Mouse (Mus musculus): ENCODE results near the gene Deup1. TPM values are rescaled to one million over a fixed set of nuclear protein-coding genes. Genes with fewer than 3 reads are reported as not detected.

Gene Deup1
- polyA plus RNA-seq, 1 experiment from 2014 or later = 2.3 TPM

DNA sequence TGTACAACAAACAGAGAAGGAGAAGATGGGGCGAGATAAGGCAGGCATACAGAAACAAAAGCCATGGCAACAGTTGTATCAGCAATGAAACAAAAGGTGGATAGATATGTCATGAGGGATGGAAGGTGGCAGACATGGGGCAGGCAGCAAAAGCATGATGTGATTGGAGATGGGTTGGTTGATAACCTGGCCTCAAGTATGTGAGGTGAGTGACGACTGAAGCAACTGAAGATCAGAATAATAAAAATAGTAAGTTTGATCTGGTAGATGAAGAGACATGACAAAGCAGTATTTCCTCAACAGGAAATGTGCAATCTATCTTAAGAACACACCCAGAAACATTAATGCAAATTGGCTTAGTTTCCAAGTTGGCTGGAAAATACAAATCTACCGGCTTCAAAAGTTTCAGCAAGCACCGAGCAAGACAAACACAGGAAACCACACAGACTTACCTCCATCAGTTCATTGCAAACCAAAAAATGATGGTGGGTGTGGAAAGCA, 77.2 kb downstream of the Deup1 start:
- Histone ChIP-seq H3K9ac (no peak overlapping the region), H3K4me2 (no peak overlapping the region), H3K4me3 (no peak overlapping the region), H3K36me3 (no peaks in the 10 kb centered on the region), H3K27ac (replicated peaks) (no peak overlapping the region), H3K9me3 (no peaks in the 10 kb centered on the region), H3K27me3 (no peaks in the 10 kb centered on the region), H3K4me1 (replicated peaks) (no peaks in the 10 kb centered on the region)
- 92% methylated on average over 4 of the region's 4 CpGs for WGBS
- ATAC-seq (ENCODE audit: low FRiP score, low read depth) = no peak

DNA sequence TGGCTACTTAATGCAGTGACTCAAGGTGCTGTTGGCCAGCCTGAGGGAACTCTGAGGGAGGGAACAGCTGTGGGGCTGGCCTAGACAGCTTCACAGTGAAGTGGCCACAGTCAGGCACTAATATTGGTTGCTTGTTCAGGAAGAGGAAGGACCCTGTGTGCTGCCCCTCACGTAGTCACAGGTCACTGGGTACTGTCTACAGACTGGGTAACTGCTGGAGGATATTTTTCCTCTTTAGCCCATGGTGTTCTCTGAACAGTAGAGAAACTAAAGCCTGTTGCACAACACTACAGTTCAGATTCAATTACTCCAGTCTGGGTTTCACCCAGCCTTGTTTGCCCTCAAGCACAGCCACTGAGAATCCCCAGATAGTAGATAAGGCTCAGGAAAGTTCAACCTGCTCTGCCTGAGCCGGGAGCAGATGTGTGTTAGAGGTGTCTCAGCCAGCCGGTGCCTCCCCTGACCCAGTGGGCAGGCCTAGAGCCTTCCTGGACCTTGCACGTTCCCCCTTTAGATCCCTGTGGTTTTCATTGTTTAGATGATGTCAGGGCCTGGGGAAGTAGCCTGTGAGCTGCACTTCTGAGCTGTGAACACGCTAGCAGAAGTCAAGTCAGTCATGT, 85.9 kb downstream of the Deup1 start:
- no peaks in the 10 kb centered on the region for H3K36me3 ChIP-seq
- no peak overlapping the region for H3K4me3 ChIP-seq
- no peak overlapping the region for H3K27ac ChIP-seq (replicated peaks)
- no peaks in the 10 kb centered on the region for H3K9me3 ChIP-seq
- no peak for ATAC-seq (ENCODE audit: low FRiP score, low read depth)
- no peak overlapping the region for H3K4me2 ChIP-seq
- no peaks in the 10 kb centered on the region for H3K4me1 ChIP-seq (replicated peaks)
- H3K27me3 ChIP-seq = no peaks in the 10 kb centered on the region
- 76% methylated on average over 5 of the region's 5 CpGs for WGBS
- no peak overlapping the region for H3K9ac ChIP-seq

DNA sequence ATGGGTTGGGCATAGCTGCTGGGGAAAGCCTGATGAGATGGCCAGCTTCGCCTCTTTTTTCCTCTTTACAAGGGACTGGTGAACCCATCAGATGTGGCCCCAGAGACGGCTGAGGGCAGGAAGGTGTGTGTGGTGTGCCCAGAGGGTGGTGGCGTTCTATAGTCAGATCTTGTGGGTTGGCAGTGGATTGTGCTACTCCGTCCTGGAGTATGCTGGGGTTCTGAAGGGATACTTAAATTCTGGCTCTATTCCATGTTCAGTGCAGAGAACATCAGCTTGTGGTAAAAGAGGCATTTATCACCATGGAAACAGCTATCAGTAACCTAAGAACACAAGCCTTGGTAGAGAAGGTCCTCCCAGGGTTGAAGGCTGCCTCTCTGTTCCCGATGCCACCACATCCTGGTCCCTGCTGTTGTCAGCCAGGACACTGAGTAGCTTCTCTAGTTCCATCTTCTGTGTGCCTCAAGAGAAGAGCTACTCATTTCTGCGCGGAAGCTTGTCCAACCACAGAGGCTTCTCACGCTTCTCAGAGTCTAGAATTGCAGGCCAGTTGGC, 88.7 kb downstream of the Deup1 start:
- ATAC-seq (ENCODE audit: low FRiP score, low read depth) = no peak
- Histone ChIP-seq H3K27me3 (no peaks in the 10 kb centered on the region), H3K4me1 (replicated peaks) (peaks cover 7% of the 10 kb centered on the region; the same call in 1 of the 2 replicates), H3K9ac (no peak overlapping the region), H3K27ac (replicated peaks) (no peak overlapping the region), H3K4me2 (no peak overlapping the region), H3K4me3 (no peak overlapping the region), H3K9me3 (no peaks in the 10 kb centered on the region), H3K36me3 (no peaks in the 10 kb centered on the region)
- 88% methylated on average over 8 of the region's 8 CpGs for WGBS

DNA sequence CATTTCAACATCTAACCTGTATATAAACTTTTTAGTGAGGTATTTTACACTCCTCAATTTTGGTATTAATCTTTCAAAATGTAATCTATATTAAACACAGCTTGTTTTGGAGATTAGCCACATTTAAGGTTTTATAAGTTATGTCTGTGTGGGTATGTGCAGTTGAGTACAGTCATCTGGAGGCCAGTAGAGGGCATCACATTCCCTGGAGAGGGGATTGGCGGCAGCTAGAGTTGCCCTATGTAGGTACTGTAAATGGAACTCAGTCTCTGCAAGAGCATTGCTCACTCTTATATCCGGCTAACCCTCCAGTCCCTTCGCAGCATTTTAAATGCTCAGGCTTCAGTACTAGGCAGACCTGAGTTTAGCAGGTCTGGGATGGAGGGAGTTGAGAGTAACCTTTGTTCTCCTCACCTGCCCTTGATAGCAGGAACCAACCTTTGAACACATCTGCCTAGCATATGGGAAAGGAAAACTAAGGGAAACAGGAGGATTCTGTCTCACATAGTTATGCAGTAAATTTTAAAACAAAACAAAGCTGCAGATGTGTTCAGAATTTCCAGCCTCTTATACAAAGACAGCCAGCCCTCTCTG, 90.2 kb downstream of the Deup1 start:
- Histone ChIP-seq H3K27ac (replicated peaks) (no peak overlapping the region), H3K9me3 (no peaks in the 10 kb centered on the region), H3K27me3 (no peaks in the 10 kb centered on the region), H3K36me3 (no peaks in the 10 kb centered on the region), H3K9ac (no peak overlapping the region), H3K4me3 (no peak overlapping the region), H3K4me2 (no peak overlapping the region), H3K4me1 (replicated peaks) (peaks cover 12% of the 10 kb centered on the region)
- WGBS = 90% methylated on average over 3 of the region's 3 CpGs
- ATAC-seq (ENCODE audit: low FRiP score, low read depth) = no peak

DNA sequence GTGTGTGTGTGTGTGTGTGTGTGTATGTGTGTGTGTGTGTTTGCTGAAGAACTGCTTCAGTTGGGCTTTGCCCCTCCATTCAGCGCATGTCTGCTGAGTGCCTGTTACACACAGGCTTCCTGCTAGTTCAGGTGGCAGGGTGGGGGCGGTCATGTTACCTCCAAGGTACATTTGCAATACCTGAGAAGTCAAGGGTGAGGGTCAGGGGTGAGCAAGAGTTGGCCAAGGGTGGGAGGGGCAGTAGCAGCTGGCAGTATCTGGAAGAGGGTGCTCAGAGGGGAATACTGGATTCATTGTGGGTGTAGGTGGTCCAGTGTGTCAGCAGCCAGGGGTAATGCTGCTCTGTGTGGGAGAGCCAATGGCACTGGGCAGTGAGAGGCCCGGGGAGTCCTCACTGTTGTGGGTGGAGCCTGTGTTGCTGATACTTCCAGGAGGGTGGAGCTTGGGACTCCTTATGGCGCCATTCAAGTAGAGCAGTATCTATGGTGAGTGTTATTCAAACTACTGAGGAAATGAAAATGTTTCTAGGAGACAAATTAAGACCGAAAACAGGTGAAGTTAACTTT, 90.8 kb downstream of the Deup1 start:
- 95% methylated on average over 5 of the region's 5 CpGs for WGBS
- H3K27me3 ChIP-seq = no peaks in the 10 kb centered on the region
- no peak overlapping the region for H3K4me3 ChIP-seq
- H3K36me3 ChIP-seq = no peaks in the 10 kb centered on the region
- peaks cover 12% of the 10 kb centered on the region for H3K4me1 ChIP-seq (replicated peaks)
- H3K27ac ChIP-seq (replicated peaks) = no peak overlapping the region
- no peaks in the 10 kb centered on the region for H3K9me3 ChIP-seq
- H3K4me2 ChIP-seq = no peak overlapping the region
- H3K9ac ChIP-seq = no peak overlapping the region
- no peak for ATAC-seq (ENCODE audit: low FRiP score, low read depth)

DNA sequence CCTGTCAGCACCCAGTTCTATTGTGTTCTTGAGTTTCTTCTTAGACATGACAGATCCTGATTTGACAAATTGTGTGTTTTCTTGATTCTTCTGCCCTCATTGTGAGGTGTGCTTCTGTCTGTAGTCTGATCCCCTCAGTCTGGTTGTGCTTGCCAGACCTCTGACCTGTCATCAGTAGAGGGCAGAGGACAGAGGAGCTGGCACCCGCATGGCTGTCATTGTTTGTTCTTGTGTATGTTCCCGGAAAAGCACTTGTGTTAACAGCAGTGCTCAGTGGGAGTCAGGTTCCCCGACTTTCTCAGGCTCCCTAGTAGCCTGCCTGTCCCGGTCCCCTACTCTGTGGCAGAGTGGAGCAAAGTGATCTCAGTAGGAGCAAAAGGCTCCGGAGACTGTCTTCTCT, 92.3 kb downstream of the Deup1 start:
- Histone ChIP-seq H3K4me3 (no peak overlapping the region), H3K4me1 (replicated peaks) (peaks cover 12% of the 10 kb centered on the region), H3K27ac (replicated peaks) (no peak overlapping the region), H3K27me3 (no peaks in the 10 kb centered on the region), H3K9ac (no peak overlapping the region), H3K4me2 (no peak overlapping the region), H3K36me3 (no peaks in the 10 kb centered on the region), H3K9me3 (no peaks in the 10 kb centered on the region)
- WGBS = 43% methylated on average over 5 of the region's 5 CpGs
- no peak for ATAC-seq (ENCODE audit: low FRiP score, low read depth)

DNA sequence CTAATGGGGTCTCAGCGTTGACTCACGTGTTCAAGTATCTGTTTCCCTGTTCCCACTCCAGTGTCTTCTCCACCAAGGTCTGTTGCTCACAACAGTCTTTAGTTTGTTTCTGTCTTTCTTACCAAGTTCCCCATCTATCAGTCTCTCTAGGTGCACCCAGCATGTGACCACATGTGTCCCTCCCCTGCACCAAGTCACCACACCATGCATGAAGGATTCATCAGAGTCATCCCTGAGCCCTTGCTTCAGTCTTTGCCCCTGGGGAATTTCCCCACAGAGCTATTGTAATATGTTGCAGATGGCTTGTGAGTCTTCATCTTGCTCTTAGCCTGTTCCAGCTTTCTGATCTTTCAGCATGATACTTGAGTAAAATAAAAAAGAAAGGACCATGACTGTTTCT, 93.6 kb downstream of the Deup1 start:
- no peak for ATAC-seq (ENCODE audit: low FRiP score, low read depth)
- Histone ChIP-seq H3K27ac (replicated peaks) (no peak overlapping the region), H3K9ac (no peak overlapping the region), H3K4me3 (no peak overlapping the region), H3K4me1 (replicated peaks) (peaks cover 20% of the 10 kb centered on the region), H3K4me2 (no peak overlapping the region), H3K27me3 (no peaks in the 10 kb centered on the region), H3K9me3 (no peaks in the 10 kb centered on the region), H3K36me3 (no peaks in the 10 kb centered on the region)
- WGBS = 89% methylated on average over 2 of the region's 2 CpGs

DNA sequence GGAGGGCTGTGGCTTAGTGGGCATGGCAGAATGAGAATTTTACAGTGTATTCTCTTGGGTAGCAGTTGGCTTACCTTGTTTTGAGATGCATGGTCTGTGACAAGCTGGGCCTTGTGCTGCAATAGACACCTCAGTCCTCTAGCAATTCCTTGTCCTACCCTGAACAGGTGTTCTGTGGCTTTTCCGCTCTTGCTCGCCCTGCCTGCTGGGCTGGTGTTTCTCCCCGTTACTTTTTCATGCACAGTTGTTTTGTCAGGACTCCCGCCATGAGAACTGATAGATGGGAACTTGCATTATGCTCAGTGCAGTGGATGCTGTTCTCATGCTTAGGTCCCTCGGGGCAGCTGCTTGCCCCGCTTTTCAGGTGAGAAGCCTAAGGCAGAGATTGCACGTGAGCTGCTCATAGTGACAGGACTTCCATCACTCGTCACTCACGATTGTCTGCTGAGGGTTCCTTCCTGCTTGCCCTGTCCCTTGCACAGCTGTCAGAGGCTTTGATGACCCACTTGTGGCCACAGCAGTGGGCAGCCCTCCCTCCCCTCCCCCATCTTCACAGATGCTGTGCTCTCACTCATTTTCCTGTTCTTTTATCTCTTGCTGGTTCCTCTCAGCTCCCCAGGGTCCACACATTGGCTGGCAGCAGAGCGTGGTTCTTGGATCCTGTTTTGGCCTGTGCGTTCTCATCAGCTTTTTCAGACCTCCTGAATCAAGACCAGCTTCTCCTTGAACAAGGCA, 94.2 kb downstream of the Deup1 start:
- H3K36me3 ChIP-seq = no peaks in the 10 kb centered on the region
- no peak overlapping the region for H3K9ac ChIP-seq
- no peak for ATAC-seq (ENCODE audit: low FRiP score, low read depth)
- H3K4me1 ChIP-seq (replicated peaks) = peaks cover 25% of the 10 kb centered on the region
- no peak overlapping the region for H3K27ac ChIP-seq (replicated peaks)
- H3K4me2 ChIP-seq = no peak overlapping the region
- H3K4me3 ChIP-seq = no peak overlapping the region
- WGBS = 66% methylated on average over 11 of the region's 11 CpGs
- no peaks in the 10 kb centered on the region for H3K27me3 ChIP-seq
- no peaks in the 10 kb centered on the region for H3K9me3 ChIP-seq

DNA sequence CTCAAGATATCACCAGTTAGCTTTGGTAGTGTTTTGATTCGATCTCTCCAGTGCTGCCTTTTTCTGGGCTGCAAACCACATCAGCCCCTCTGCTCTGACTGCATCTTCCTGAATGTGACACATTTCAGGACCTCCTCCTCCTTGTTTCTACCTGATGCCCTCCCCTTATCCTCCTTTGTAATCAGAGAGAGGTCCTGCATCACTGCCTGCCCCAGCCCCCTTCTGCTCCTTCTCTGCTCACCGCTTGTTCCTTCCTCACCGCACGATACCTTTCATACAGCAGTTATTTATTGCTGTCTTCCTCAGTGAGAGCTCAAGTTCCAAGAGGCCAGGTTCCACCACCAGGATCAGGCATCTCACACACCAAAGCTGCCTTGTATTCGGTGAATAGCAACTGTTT, 96.5 kb downstream of the Deup1 start:
- Histone ChIP-seq H3K4me3 (no peak overlapping the region), H3K4me1 (replicated peaks) (peaks cover 25% of the 10 kb centered on the region), H3K36me3 (no peaks in the 10 kb centered on the region), H3K27ac (replicated peaks) (no peak overlapping the region), H3K9me3 (no peaks in the 10 kb centered on the region), H3K27me3 (no peaks in the 10 kb centered on the region), H3K4me2 (no peak overlapping the region), H3K9ac (no peak overlapping the region)
- no peak for ATAC-seq (ENCODE audit: low FRiP score, low read depth)
- WGBS = 83% methylated on average over 5 of the region's 5 CpGs

DNA sequence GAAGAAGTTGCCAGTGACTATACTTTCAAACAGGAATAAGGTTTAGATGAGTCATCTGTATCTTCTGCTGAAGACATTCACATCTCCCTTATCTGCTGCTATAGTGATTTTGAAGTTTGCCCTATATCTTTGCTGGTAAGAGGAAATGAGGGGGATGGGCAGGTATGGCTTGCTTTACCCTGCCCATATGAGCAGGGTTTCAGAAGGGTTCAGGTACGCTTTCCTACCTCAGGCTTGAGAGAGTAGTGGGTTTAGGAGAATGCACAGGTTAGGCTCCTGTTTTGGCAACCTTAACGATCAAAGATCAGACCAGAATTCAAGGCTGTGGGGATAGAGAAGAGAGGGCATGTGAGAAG, 97.8 kb downstream of the Deup1 start:
- Histone ChIP-seq H3K9me3 (no peaks in the 10 kb centered on the region), H3K9ac (no peak overlapping the region), H3K36me3 (no peaks in the 10 kb centered on the region), H3K27me3 (no peaks in the 10 kb centered on the region), H3K4me3 (no peak overlapping the region), H3K27ac (replicated peaks) (no peak overlapping the region), H3K4me2 (no peak overlapping the region), H3K4me1 (replicated peaks) (peaks cover 29% of the 10 kb centered on the region)
- no peak for ATAC-seq (ENCODE audit: low FRiP score, low read depth)
- WGBS = 90% methylated on average over 2 of the region's 2 CpGs

DNA sequence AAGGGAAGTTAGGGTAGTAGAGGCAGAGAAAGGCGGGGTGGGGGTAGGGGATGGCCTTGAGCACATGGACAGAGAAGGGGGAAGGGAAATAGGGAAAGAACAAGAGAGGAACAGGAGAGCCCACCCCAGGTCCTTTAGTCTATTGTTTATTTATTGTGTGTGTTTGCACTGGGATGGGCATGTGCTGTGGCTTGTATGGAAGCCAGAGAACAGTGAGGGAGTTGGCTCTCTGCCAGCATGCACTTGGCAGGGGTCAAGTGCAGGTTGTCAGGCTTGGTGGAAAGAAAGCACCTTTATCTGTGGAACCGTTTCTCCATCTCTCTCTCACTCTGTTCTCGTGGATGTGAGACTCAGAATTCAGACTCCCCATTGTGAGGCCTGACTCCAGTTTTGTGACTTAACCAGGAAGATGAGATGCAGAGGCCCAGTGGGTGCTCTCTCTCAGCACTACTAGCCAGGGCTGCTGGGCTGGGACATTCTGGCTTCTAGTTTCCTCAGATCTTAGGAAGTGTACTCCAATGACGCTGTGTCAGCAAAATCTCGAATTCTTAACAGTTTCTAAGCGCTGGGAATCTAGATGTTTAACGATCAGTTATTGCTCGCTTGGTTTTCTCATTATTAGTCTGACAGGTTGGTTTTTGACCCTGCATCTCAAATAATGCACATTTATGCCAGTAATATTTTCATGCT, 98.3 kb downstream of the Deup1 start:
- no peaks in the 10 kb centered on the region for H3K27me3 ChIP-seq
- no peaks in the 10 kb centered on the region for H3K9me3 ChIP-seq
- H3K9ac ChIP-seq = no peak overlapping the region
- H3K36me3 ChIP-seq = no peaks in the 10 kb centered on the region
- H3K27ac ChIP-seq (replicated peaks) = no peak overlapping the region
- H3K4me1 ChIP-seq (replicated peaks) = peaks cover 25% of the 10 kb centered on the region
- H3K4me3 ChIP-seq = no peak overlapping the region
- ATAC-seq (ENCODE audit: low FRiP score, low read depth) = 0 out of 2 replicates have a peak, but pooled peaks have one; percentile 32
- 52% methylated on average over 8 of the region's 8 CpGs for WGBS
- H3K4me2 ChIP-seq = no peak overlapping the region
